Mouse (Mus musculus) monocyte, adult 2 months (primary cell): Measurements from ENCODE around the gene Slc24a3.
A peak's percentile ranks its signal among the peaks of the same experiment; 100 is the strongest.

Experiments
- DNase-seq, 2 experiments: peaks; one replicate each; pipeline ENCODE4 v3.0.0; 2022; ENCODE audit warnings: low spot score in 2 of 2, low read depth in 1 of 2

Slc24a3 gene

GRCm38 (mm10) chr2:145167664-145168360 lies at the start of gene Slc24a3:
Gene Slc24a3 (plus strand): TSS chr2:145167754.
- DNase-seq = peak; percentile 20 to 40

- DNase-seq = no peak
Observed at GRCm38 (mm10) chr2:145117762-145118161, 49.8 kb upstream of the Slc24a3 start.

DNA sequence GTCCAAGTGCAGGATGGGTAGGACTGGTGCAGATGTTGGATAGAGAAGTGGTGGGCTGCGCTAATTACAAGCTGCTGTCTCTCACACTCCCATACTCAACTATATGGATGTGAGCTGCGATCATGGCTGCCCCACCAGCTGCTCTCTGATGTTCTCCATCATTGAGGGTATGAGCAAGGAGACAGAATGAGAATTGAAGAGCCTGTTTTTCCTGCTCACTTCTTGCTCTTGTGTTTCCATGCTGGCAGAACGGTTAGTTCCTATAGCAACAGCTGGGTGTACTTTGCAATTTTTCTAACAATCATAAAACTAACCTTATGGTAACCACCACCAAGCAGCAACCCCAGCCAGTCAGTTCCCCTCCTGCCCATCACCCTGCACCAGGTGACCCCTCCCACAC lies 39.8 kb upstream of the Slc24a3 start:
- DNase-seq = no peak

GRCm38 (mm10) chr2:145136625-145137291 lies 30.8 kb upstream of the Slc24a3 start:
- DNase-seq = no peak

DNA sequence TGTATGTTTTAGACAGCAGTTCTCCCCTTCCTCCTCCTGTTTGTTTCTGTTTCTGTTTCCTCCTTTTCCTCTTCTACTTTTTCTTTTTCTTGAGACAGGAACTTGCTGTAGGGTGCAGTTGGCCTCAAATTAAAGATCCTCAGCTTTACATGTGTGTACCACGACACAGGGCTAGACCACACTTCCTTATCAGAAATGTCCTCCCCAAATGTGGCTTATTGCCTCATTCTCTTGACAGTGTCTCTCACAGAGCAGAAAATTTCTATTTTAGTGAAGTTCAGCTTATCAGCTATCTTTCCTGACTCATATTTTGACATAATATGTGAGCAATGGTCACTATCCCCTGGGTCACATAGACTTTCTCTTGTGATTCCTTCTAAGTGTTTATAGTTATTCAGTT lies 17.1 kb upstream of the Slc24a3 start:
- no peak for DNase-seq

GRCm38 (mm10) chr2:145150821-145151220 lies 16.7 kb upstream of the Slc24a3 start:
- no peak for DNase-seq

DNA sequence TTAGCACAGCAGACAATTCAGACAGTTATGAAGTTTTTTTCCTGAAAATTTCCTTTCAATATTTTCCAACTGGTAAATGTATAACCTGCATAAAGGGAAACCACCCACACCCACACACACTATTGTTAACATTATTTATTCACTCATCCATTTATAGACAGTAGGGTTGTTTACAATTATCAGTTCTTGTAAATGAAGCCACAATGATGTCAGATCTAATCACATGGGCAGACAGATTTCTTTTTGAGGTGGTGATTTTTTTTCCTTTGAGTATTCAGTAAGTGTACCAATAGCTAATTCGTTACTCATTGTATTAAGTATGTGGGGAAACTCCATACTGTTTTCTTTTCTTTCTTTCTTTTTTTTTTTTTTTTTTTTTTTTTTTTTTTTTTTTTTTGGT lies 15.3 kb upstream of the Slc24a3 start:
- no peak for DNase-seq

GRCm38 (mm10) chr2:145158972-145159371 lies 8.6 kb upstream of the Slc24a3 start:
- no peak for DNase-seq

- DNase-seq = peak; percentile 10 to 46
Observed at GRCm38 (mm10) chr2:145161046-145161700, 6.4 kb upstream of the Slc24a3 start.

DNA sequence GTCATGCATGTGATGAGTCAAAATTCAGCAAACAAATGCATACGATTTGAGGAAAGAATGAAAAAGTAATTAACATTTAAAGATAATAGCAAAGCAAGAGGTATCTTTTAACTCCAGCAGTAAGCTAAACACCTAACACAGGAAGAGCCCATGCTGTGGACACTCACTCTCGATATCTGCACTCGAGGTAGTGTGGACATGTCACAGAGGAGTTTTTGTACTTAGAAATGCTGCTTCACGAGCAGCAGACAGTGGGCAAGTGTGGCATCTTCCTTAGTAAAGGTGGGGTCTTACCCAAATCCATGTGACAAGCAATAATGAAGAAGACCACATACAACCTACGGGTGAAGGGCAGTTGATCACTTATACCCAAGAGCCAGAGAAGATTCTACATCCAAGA lies 3.5 kb upstream of the Slc24a3 start:
- no peak for DNase-seq

GRCm38 (mm10) chr2:145164562-145164961 lies 3.0 kb upstream of the Slc24a3 start:
- no peak for DNase-seq

DNA sequence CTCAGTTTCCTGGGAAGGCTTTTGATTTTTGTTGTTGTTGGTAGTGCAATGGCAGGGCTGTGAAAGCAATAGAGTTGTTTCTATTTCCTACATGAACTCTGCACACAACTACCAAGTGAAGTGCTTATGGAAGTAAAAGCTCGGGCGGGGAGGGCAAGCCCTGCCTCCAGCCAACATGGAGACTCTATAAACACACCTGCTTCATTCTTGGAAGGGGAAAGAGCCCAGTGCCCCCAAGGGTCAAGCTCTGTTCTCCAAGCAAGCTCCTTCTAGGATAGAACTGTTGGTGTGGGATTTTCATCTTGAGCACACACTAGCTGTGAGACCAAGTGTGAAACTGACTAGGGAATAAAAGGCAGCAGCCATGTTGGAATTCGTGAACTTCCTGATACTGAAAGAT lies 2.5 kb upstream of the Slc24a3 start:
- DNase-seq = no peak

- DNase-seq = no peak
Observed at GRCm38 (mm10) chr2:145165854-145166253, 1.7 kb upstream of the Slc24a3 start.

DNA sequence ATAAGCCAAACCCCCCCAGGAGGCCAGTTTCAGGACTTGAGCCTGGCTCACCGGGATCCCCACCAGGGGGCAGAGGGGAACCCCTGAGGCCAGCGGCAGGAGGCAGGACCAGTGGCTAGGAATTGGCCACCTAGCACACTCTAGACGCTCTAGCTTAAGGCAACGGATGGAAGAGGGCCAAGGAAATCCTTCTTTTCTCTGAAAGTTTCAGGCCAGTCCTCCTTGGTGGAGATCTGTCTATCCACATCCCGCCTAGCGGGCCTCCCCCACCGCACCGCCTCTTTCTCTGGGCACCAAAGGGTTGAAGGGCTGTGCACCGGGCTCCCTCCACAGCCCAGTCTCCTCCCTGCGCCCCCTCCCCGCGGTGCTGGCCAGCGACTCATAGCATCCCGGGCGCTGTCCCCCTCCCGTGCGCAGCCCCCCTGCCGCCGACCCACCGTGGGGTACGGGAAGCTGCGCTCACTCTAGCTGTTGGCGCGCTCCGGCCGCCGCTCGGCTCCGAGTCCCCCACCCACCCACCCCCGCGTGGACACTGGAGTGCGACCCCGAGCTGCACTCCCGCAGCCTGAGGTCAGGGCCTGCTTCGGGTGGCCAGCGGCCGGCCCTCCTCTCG lies 397 bp upstream of the Slc24a3 start:
- DNase-seq = peak in 1 of 2 experiments; percentile 11

GRCm38 (mm10) chr2:145168405-145168971 lies 934 bp downstream of the Slc24a3 start:
- no peak for DNase-seq

DNA sequence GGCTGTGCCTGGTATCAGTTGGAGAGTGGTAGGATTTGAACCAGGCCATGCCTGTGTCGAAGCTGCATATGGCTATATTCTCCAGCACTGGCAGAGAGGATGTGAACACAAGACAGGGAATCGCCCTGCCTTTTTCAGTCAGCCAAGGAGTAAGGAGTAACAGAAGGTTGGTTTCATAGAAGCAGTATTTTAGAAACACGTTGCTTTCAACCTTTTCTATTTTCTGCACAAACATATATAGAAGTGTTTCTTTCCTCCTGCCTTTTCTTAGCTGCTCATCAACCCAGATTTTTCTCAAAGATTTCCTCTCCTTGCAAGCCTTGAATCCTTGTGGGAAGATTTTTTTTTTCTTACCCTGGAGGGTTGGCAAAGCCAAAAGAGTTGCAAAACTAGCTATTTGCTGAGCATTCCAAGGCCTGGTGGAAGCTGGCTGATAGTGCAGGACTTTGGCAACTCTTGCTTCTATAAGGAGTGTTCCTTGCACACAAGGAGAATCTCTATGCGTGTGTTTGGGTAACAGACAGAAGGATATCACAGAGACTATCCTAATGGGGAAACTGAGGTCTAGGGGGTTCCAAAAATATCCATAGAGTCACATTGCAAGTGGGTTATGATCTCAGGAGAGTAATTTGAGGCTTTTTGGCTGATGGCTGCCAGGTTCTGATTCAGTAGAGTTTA lies 5.6 kb downstream of the Slc24a3 start:
- no peak for DNase-seq

GRCm38 (mm10) chr2:145175036-145175435 lies 7.5 kb downstream of the Slc24a3 start:
- no peak for DNase-seq

DNA sequence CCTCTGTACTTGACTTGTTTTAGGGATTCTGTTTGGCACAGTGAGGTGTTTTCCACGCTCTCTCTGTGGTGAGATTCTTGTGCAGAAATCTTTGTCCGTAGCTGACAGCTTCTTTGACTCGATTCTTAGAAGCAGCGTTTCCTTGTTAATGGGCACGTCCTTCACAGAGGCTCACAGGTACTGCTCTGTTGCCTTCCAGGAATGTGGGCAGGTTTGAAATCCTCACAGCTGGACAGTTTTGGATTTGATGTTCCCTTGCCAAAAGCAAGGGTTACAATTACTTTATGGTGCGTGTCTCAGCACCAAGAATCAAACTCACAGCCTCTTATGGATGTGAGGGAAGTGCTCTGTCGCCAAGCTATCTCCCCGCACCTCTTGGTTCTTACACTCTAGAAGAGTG lies 14.9 kb downstream of the Slc24a3 start:
- no peak for DNase-seq

- DNase-seq = no peak
Observed at GRCm38 (mm10) chr2:145188828-145189227, 21.3 kb downstream of the Slc24a3 start.

GRCm38 (mm10) chr2:145196043-145196442 lies 28.5 kb downstream of the Slc24a3 start:
- DNase-seq = no peak

- no peak for DNase-seq
Observed at GRCm38 (mm10) chr2:145196501-145197042, 29.0 kb downstream of the Slc24a3 start.
